Mouse (Mus musculus): ENCODE measurements at regions not wholly inside any gene's neighbourhood (a gene's known extent, or its start where the extent isn't known, plus 50 kb on each side); places are given as distances from the start of the nearest gene placed in this dataset.
A peak's percentile ranks its signal among the peaks of the same experiment; 100 is the strongest.

GRCm38 (mm10) chr17:45889451-45889850 lies 142.7 kb downstream of the Vegfa start:
- no peak for DNase-seq (ENCODE audit: extremely low spot score)

DNA sequence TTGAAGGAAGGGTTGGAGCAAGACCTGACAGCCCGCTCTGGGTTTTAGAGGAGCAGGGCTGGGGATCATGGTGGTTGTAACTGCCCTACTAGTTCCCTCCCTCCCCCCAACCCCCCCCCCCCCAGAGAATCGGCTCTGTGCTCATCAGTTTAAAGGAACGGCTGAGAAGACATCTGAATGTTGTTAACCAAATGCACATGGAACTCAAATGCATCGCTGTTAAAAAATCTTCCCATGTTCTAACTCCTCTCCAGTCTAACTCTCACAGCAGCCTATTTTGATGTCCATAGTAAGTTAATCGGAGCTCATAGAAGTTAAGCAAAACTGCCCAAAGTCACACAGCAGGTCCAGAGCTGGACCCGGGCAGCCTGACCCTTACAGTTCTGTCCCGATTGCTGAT lies 143.1 kb downstream of the Vegfa start:
- DNase-seq (ENCODE audit: extremely low spot score) = no peak

GRCm38 (mm10) chr17:45886420-45887049 lies 145.6 kb downstream of the Vegfa start:
- peak; percentile 81 for DNase-seq (ENCODE audit: extremely low spot score)

GRCm38 (mm10) chr17:45885461-45886336 lies 146.5 kb downstream of the Vegfa start:
- DNase-seq (ENCODE audit: extremely low spot score) = peak; percentile 44

DNA sequence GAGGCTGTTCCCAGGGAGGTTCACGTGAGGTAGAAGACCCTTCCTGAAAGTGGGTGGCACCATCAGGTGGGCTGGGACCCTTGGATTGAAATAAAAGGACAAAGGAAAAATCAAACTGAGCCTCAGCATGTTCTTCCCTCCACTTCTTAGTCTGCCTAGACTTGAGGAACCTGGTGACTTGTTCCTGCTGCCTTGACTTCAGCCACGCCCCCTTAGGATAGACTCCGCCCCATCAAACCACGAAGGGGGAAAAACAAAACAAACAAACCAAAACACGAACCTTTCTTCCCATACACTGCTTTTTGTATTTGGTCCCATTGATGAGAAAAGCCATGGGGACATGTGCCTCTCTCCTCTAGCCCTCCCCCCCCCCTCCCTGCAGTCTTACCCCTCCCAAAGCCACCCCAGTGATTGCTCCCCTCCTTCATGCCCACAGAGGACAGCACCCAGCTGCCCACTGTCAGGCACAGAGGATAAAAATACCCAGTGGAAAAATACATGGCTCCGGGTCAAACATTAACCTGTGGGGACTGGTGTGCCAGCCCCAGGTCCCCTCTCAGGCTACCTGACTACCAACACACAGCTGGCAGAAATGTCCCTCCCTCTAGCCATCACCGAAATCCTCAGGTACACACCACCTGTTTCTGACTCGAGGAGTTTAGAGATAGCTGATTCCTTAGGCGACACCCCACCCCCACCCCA lies 148.0 kb downstream of the Vegfa start:
- DNase-seq (ENCODE audit: extremely low spot score) = no peak

DNA sequence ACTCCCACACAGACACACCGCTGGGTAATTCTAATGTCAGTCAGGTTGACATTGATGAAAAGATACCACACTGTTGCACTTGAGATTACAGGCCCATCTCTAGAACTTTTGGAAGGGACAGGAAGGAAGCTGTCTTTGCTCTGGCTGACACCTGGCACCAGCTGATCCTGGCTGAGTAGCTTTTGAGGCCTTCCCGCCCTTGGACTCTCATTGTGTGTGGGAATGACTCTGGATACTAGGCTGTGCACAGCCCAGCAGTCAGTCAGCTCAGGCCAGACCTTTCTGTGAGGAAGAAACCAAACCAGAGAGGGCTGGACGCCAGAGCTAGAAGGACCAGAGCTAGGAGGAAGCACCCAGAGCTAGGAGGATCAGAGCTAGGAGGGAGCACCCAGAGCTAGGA lies 149.0 kb upstream of the 1600014C23Rik start:
- DNase-seq (ENCODE audit: extremely low spot score) = no peak

DNA sequence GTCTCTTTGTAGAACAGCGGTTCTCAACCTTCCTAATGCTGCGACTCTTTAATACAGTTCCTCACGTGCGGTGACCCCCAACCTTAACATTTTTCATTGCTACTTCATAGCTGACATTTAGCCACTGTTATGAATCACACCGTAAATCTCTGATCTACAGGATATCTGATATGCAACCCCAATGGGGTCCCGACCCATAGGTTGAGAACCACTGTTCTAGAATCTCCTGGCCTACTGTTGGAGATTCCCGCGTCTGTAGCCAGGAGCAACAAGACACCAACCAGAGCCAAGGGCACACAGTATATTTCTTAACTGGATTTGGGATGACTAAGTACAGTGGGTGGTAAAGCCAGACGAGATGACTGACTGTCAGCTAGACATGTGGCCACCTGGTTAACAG lies 147.6 kb upstream of the 1600014C23Rik start:
- no peak for DNase-seq (ENCODE audit: extremely low spot score)

DNA sequence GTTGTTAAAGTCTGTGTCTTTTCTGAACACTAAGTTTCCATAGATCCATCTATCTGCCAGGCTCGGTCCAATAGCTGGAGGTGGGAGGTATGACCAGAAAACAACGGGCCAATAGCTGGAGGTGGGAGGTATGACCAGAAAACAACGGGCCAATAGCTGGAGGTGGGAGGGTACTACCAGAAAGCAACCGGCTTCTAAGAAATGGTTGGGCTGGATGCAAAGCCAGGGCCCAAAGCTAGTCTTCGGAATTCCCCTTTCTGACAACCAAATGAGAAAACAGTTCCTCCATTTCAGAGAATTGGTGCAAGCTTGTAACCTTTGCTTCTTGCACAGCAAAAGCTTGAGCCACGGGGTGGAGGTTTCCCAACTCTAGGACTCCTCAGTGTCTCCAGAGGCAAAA lies 147.1 kb upstream of the 1600014C23Rik start:
- no peak for DNase-seq (ENCODE audit: extremely low spot score)

DNA sequence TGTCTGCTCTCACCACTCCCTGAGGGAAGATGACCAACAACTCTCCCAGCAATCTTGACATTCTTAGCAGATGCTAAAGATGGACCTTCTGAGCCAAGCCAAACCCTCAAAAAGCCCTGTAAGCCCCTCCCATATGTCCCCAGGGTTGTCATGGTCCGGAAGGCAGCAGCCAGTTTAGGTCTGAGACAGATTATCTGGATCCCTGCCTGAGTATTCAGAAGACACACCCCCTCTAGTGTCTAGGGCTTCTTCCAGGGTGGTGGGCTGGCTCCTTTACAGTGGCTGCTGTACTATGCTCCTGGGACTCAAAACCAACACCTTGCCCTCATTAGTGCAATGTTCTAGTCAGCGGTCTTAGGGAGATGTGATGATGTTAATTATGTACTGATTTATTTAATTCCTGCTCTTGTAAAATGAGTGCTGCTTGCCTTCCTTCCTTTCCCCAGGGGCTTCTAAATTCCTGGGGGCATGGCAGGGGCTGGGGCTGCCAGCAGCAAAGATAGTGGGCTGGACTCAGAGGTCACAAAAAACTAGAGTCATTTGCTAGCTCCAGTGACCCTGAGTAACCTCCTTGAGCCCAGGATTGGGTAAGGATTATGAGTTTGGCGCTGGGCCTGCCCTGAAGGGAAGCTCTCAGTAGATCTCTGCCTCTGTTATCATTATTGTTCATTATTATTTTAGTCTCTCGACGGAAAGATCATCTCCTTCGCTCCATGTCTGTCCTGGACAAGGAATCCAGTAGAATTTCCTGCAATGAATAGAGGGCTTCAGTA lies 146.0 kb upstream of the 1600014C23Rik start:
- no peak for DNase-seq (ENCODE audit: extremely low spot score)

- DNase-seq (ENCODE audit: extremely low spot score) = no peak
Measured at GRCm38 (mm10) chr17:45878394-45878793, 144.8 kb upstream of the 1600014C23Rik start.

- no peak for DNase-seq (ENCODE audit: extremely low spot score)
Measured at GRCm38 (mm10) chr17:45875325-45875724, 141.7 kb upstream of the 1600014C23Rik start.

- no peak for DNase-seq (ENCODE audit: extremely low spot score)
Measured at GRCm38 (mm10) chr17:45873996-45874395, 140.4 kb upstream of the 1600014C23Rik start.

DNA sequence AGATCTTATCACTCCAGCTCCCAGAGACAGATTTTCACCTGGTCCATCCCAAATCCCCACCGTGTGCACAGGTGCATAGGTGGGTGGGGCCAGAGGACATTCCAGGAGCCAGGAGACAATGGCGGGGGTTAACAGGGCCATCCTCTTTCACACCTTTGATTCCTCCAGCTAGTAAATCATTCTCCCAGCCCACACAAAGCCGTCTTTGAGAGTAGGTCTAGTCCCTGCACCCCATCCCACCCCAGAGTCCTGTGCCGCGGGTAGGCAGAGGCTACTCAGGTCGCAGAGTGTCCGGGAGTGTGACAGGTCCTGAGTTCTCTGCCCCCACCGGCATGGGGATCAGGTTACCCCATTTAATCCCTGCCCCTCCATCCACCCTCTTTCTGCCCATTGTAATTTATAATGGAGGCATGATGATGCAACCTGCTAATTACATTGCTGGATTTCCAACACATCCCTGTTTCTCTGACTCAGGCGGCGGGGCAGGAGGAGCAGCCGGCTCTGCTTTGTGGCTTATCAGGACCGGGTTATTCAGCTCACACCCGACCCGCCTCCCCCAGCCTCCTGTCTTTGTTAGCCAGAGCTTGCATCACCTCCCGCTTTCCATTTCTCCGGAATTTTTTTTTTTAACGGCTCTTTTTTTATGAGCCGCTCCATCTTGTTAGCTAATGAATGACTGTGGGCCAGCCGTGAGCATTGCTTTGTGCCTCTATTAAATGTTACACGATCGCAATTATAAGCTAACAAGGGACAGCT lies 139.7 kb upstream of the 1600014C23Rik start:
- peak; percentile 58 for DNase-seq (ENCODE audit: extremely low spot score)

GRCm38 (mm10) chr17:45871666-45872653 lies 138.3 kb upstream of the 1600014C23Rik start:
- no peak for DNase-seq (ENCODE audit: extremely low spot score)

DNA sequence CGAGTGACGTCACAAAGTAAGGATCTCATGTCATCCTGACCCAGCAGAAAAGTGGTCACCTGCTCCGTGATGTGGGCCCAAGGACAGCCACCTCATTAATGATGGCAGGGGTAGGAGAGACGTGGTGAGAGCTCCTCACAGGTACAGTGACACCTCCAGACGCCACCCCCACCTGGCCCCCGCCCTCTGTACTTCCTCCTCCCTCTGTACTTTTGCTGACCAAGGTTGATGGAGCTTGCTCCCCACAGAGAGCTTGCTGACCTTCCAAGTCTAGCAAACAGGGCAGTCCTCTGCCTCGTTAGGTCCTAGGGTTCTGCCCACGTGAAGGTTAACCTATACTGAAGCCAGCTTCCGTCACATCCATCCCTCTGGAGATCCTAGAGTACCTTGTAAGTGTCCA lies 137.4 kb upstream of the 1600014C23Rik start:
- DNase-seq (ENCODE audit: extremely low spot score) = no peak

GRCm38 (mm10) chr17:45869014-45869968 lies 135.6 kb upstream of the 1600014C23Rik start:
- DNase-seq (ENCODE audit: extremely low spot score) = peak; percentile 52

GRCm38 (mm10) chr17:45868539-45868938 lies 134.9 kb upstream of the 1600014C23Rik start:
- DNase-seq (ENCODE audit: extremely low spot score) = no peak

GRCm38 (mm10) chr17:45867727-45868126 lies 134.1 kb upstream of the 1600014C23Rik start:
- DNase-seq (ENCODE audit: extremely low spot score) = no peak

Measured in embryo, embryonic 9.5 days (tissue).